Mouse (Mus musculus): ENCODE data around the gene Nol7.

The Nol7 gene

DNA sequence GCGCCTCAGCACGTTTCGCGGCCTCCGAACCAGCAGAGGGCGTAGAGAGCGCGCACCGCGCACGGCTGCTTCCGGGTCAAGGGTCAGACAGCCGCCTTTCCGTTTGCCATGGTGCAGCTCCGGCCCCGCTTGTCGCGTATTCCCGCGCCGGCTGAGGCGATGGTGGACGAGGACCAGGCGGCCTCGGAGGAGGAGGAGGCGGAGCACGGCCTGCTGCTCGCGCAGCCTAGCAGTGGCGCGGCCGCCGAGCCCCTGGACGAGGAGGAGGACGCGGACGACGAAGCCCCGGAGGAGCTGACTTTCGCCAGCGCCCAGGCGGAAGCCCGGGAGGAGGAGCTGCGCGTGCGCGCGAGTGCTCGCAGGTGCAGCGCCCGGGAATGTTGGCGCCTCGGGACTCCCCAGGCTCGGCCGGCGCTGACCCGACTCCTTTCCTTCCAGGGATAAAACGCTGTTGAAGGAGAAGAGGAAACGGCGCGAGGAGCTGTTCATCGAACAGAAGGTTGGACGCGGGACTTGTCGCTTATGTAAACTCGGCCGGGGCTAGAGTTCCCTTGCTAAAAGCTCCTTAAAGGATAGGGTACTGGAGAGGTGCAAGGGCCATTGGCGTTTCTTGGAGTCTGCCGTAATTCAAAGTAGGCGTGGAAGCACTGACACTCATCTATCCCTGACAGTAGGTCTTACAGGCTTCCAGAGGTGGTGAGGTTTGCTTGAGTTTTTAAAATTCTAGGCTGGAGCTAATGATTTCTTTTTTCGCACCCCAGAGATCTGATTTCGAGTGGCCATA is at the start of gene Nol7:
Gene Nol7 (plus strand): TSS at position 94 of the 784 bp plus-strand sequence.
- DNase-seq (ENCODE audit: low spot score in 2 of 2), result peak; percentile 93 to 95

DNA sequence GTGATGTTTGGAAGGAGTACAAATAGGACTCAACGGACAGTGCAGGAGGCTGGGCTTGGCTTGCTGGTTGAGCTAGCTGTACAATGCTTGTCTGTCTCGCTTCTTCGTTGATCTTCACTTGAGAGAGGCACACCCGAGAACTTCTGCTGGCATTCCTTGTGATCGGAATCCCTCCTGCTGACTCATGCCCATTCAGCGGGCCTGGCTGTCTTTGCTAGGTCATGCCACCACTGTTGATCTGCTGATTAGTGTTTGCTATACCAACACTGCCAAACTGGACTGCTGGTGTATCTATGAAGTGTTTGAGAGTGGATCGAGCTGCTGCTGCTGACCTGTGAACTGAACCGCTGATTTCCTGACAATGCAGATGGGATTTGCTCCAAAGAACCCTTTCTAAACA is 48.8 kb upstream of the Nol7 start:
- DNase-seq (ENCODE audit: low spot score in 2 of 2), result no peak

DNA sequence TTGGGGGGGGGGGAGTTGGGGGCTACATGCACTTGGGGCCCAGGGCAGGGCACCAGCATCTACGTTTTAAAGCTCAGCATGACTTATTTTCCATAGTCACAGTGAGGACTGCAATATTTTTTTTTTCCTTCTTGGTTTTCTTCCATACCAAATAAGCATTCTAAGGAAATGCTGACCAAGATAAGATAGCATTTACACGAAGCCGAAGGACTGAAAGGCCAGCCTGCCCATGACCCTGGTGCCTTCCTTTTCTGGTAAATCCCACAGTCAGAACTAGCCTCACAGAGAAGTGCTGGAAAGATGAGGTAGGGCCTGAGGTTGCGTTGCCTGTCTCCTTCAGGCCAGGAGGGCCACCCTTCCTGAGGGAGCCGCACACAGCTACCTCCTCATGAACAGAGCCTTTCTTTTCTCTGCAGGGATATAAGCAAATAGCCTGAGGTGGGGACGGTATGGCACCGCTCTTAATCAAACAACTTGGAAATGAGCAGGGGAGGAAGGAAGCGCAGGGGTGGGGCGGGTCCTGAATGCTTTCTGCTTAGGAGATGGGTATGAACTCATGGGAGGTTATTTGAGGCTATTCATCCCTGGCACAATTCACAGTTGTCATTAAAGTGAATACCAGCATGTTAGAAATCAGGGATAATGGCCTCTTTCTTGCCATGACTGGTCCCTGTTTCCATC is 47.6 kb upstream of the Nol7 start:
- no peak for DNase-seq (ENCODE audit: low spot score in 2 of 2)

DNA sequence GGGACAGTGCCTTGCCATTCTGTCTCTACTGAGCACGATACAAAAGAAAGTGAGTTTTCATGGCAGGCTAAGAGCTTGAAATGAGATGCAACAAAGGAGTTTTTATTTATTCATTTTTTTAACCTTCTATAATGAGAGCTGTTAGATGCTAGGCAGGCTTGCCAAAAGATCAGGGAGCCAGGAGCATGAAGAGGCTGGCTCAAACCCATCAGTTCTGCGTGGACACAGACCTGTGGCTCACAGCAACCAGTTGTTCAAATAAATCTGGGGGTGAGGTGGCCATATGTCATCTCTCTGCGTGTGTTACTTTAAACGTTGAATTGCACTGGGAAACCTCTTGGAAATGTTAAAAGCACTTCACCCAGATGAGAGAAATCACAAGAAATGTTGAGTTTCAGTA is 44.8 kb upstream of the Nol7 start:
- no peak for DNase-seq (ENCODE audit: low spot score in 2 of 2)

DNA sequence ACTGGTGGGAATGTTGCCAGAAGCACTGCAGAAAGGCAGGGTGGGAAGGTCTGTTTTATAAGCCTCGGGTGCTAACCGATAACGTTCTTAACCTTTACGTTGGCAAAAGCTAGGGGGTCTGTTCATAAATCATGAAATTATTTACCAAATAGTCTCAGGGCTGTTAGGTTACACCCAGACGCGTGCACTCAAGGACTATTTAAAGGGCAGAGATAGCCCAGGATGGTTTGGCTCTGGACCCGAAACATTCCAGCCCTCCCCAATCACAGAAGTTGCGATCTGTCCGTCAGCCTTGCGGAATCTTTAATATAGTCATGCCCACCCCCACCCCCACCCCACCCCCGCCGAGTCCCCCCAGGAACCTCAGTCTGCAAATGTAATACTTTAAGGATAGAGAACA is 43.8 kb upstream of the Nol7 start:
- DNase-seq (ENCODE audit: low spot score in 2 of 2), result no peak

DNA sequence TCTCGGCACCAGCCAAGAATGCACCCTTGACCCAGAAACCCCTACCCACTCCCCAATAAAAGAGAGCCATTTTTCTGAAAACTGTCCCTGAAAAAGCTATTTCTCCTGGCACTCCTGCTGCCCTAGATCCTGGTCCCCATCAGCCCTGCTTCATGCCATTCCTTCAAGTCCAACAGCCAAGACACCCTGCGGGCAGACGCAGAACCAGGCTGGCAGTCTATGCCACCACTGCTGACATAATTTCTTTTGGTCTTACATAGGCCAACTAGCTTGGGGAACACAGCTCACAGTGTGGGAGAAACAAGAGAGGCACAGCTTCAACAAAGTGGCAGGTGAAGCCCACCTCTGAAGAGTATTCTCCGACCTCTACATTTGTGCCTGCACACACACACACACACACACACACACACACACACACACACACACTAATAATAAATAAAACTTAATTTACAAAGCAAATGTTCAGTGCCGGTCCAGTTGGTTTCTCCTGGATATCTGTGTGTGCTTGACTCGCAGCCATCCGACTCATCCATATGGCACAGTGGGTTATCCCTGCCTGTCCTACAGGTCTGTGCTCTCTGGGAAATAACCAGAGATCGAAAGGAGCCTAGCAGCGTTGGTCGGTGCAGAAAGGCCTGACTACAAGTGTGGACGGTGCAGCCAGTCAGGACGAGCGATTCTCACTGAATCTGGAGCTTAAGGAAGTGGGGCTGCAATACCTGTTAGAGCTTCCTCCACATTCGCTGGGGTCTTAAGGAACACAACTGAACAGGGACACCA is 41.7 kb upstream of the Nol7 start:
- no peak for DNase-seq (ENCODE audit: low spot score in 2 of 2)

DNA sequence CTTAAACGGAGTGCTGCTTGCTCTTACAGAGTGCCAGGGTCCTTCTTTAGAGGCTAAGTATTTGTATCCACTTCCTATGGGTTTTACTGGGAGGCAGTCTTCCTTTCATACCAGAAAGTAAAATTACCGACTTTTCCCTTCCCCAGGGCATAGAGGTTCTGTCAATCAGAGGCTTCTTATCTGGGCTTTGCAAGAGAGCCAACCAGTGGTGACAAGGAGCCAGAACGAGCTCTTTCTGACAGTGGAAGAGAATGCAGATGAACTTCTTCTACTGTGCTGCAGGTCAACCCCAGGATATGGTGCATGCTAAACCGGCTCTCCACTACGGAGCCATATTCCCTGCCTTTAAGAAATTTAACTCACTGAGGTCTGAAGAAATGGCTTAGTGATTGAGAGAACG is 37.7 kb upstream of the Nol7 start:
- DNase-seq (ENCODE audit: low spot score in 2 of 2), result no peak

DNA sequence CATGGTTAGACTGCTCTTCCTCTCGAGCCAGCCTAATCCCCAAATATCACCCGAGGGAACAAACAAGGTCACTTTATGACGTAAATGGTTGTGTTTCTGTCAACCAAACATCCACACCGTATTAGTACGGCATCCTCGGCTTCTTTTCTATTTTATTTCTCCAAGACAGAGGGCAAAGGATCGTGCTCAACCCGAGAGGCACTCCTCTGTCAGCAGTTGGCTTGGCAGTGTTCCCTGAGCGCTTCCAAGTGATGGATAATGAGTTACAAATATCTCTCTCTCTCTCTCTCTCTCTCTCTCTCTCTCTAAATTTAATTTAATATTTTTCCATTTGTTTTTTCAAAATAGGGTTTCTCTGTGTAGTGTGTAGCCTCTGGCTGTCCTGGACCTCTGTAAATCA is 35.8 kb upstream of the Nol7 start:
- DNase-seq (ENCODE audit: low spot score in 2 of 2), result no peak

DNA sequence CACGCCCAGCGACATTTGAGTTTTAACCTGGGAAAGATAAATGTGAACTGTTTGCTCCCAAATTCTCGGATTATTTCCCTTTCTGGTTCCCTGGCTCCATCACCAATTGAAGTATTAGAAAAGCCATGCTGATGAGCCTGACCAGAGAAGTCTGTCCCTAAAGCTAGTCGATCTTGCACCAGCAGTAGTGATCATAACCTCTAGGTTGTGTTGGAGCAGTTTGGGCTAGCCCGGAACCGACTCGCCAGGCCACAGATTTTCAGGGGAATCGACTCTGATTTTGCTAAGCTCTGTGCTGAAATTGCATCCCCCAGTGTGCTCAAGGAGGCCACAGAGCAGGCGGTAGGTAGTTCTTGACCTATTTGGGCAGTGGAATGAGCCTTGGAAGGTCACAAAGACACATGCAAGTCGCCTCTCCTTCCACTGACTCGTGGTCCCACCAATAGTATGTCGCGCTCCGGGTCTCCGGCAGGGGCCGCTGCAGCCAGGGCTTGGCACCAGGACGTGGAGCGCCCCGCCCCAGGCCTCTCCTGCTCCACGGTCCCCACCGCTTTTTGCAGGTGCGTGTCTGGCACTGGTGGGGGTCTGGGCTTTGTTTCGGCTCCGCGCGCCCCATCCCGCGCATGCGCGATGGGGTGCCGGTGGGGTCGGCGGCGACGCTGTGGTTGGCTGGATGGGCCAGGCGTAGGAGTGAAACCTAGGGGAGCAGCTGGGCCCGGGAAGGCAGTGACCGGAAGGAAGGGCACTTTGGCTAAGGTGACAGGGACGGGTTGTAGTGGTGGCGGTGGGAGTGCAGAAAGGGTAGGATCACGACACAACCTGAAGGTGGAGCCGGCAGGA is 33.0 kb upstream of the Nol7 start, which contains the start of gene Sirt5:
Gene Sirt5 (plus strand): TSS at position 512 of the 840 bp plus-strand sequence.
- peak; percentile 76 to 81 for DNase-seq (ENCODE audit: low spot score in 2 of 2)

DNA sequence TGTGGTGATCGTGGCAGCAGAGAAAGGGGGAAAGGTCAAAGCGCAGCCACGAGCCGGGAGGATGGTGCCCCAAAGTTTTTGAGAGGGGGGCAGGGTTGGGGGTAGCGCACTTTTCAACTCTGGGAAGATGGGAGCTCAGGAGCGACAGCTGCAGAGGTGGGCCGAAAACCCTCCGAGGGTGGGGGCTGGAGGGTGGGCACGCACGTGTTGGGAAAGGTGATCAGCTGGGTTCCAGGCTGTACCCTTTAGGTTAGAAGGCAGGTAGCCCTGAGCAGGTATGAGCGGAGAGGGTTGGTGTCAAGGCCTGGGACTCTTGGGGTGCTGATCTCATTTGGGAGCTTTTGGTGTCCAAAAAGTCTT is 32.4 kb upstream of the Nol7 start:
- DNase-seq (ENCODE audit: low spot score in 2 of 2), result no peak

DNA sequence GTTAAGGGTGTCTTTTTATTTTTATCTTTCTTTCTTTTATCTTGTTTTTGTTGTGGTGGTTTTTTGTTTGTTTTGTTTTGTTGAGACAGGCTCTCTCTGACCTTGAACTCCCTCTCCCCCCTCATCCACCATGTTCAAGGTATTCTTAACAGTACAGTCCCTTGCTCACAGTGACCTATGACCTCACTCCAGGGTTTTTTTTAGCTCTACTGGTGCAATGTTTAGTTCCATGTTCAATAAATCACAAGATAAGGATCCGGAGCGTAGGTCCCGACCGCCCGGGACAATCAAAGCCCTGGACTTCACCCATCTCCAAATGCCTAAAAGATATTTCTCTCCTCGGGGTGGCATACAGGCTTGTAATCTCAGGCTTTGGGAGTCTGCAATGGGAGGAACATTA is 28.1 kb upstream of the Nol7 start:
- no peak for DNase-seq (ENCODE audit: low spot score in 2 of 2)

DNA sequence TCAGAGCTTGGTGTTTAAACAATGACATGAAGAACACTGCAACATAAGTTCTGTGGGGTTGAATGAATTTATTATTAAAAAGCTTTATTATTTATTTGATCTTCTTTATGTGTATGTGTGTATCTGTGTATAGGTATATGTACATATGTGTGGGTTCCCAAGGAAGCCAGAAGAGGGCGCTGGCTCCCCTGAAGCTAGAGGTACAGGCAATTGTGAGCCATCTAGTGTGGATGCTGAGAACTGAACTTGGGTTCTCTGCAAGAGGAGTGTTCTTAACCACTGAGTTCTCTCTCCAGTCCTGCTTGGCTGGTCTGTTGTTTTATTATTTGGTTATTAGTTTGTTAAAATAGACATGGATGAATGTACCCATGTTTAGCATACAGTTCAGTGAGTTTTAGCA is 25.3 kb upstream of the Nol7 start:
- DNase-seq (ENCODE audit: low spot score in 2 of 2), result no peak

DNA sequence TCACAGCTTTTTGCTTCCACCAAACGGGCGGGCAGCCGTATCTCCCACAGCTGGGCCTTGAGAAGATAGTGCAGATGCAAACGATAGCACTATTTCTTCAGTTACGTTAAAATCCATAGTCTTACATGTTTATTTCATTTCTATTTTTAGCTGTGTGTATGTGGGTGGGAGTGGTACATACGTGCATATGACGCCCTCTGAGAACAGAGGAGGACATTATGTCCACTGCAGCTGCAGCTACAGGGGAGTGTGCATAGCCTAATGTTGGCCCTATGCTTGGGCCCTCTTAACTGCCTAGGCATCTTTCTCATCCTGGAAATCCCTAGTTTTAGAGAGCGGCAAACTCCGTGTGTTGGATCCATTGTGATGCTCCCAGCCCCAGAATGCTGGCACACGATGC is 24.0 kb upstream of the Nol7 start:
- no peak for DNase-seq (ENCODE audit: low spot score in 2 of 2)

DNA sequence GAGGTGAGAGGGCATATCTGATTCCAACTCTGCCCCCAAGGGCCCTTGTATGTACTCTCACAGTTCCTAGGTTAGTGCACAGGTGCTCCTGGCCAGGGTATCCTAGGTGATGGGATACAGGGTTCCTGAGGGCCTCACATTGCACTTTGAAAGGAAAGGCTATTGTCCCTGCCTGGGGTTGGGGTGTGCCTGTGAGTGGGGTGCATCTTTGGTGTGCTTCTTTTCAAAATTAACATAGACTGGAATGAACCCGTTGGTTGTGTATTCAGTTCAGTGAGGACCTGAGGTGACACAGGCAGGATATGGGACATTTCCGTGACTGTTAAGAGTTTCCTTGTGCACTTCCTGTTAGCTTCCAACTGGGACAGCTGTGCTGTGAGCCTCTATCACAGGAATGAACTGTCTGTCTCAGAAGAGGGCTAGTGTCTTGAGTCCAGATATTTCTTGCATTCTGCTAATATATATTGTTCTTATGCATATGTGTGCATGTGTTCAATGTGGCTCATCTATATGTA is 23.2 kb upstream of the Nol7 start:
- DNase-seq (ENCODE audit: low spot score in 2 of 2), result no peak

DNA sequence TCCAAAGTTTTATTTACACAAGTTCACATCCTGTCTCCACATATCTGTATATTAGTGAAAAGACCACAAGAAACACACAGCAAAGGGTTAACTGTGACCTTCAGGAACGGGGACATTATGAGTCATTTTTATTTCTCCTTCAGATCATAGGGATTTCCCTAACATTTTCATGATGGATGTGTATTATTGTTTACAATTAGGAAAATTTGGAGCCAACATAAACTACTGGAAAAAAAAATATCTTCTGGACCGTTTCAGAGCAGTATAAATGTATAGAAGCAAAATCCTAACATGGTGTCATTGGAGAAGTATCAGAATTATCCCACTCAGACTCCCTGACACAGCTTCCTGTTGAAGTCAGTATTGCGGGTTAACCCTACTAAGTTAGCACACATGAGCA is 18.2 kb upstream of the Nol7 start:
- no peak for DNase-seq (ENCODE audit: low spot score in 2 of 2)

DNA sequence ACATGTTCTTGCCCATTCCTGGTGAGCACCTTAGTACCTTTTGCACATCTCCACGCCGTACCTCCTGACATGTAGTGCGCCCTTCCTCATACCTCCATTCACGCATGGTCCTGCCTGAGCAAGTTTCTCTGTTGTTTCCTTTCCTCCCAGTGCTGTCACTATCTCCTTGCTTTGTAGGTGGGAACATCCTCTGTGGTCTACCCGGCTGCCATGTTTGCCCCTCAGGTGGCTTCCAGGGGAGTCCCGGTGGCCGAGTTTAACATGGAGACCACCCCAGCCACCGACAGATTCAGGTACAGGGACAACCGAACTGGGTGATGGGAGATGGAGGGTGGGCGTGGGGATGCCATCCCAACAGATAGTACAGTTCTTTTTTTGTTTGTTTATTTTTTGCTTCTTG is 12.9 kb upstream of the Nol7 start:
- no peak for DNase-seq (ENCODE audit: low spot score in 2 of 2)

DNA sequence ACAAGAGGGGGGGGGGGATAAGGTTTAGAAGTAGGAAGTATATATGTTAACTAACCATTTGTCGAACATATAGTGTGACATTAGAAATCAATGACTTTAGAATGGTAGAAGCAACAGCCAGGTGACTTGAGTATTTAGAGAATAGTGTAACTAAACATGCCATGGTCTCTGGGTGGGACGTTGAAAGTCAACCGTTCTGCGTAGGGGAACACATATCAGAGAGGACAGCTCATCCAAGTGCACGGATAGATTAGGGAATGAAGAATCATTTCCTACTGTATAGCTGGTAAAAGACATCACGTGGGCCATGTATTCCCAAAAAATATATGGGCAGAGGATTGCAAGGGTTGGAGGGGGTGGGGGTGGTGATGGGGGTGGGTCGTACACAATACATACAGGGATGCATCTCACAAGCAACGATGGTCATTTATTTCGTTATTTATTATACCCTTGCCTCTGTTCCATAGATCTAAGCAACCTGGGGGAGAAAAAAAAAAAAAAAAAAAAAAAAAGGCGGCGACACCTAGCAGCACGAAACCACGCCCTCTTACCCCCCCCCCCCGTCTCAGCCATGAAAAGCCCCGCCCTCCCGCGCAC is 392 bp upstream of the Nol7 start:
- no peak for DNase-seq (ENCODE audit: low spot score in 2 of 2)

DNA sequence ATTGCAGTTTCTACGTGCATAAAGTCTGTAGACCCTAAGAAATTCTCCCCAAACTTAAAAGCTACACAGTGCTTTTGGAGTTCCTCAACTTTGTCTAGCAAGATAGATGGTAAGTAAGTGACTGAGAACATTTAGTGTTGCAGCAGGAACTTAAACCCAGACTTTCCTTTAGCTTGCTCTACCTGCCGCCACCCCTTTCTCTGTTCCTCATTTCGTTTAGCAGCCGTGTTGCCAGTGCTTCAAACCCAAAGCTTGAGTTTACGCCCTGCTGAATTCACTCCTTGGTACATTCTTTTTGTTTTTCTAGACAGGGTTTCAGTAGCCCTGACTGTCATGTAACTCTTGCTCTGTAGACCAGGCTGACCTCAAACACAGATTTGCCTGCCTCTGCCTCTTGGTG is 1.4 kb downstream of the Nol7 start:
- no peak for DNase-seq (ENCODE audit: low spot score in 2 of 2)

DNA sequence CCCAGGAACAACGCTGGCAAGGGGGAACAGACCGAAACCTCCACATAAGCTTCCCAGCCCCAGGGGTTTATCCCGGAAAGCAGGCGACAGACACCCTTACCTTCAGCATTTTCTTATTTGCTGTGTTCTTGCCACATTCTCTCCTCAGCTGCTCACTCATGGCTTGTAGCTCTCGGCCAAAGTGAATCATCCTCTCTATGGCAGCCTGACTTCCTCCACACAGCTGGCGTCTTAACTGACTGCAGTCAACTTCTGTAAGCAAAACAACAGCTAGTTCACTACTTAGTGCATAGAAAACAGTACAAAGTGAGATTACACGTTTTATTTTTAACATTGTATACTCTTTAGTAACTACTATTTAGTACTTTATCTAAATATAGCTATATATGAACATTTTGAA is 14.1 kb downstream of the Nol7 start:
- DNase-seq (ENCODE audit: low spot score in 2 of 2), result no peak

DNA sequence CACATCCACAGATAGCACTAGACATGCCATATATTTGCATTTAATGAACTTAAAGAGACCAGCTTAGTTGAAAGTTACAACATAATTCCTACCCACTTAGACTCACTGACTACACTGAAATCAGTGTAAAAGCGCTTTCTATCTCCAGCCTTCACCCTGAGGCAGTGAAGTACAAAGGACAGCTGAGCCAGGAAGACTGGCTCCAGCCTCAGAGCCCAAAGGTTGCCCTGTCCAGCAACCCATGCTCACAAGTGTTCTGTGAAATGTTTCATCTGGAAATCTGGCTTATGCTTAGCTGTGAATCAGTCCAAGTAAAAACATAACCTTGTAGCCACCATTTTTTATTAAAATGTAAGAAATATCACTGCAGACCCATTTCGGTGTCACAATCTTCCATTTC is 15.4 kb downstream of the Nol7 start:
- no peak for DNase-seq (ENCODE audit: low spot score in 2 of 2)

DNA sequence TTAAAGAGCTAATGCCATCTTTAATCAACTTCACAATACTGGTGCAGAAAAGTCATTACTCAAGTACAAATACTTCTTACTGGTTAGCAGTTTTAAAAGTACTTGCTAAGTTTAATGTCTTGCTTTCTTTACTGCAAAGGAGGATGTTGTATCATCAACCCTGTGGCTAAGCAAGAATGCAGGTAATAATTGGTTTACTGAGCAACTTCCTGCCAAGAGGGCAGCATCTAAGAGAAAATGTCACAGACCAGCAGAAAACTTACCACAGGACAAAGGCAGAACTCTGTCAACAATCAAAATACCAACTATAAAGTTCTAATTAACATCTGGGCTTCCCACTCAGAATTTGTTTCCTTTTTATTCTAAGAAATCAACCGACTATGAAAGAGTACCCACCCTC is 17.1 kb downstream of the Nol7 start:
- DNase-seq (ENCODE audit: low spot score in 2 of 2), result no peak

Data from frontal cortex, postnatal 25 days (tissue).